Mouse (Mus musculus) forebrain, postnatal 0 days (tissue): ENCODE measurements at regions not wholly inside any gene's neighbourhood (a gene's known extent, or its start where the extent isn't known, plus 50 kb on each side); places are given as distances from the start of the nearest gene placed in this dataset.

Experiments used
- ATAC-seq: fragments of 200-750 bp; cut with Nextera tagmentation; 2 replicates; pipeline ENCODE4 v1.8.0; 2017; ENCODE audit warnings: mild to moderate bottlenecking, moderate library complexity
- DNase-seq: peaks from one replicate; pipeline ENCODE4 v3.0.0-alpha.2; 2015
- H3K27ac ChIP-seq: fragments of 300-500 bp; sonication (generic); 2 replicates; pipeline ENCODE4 v1.5.1; 2014; ENCODE audit warnings: low read depth, mild to moderate bottlenecking, antibody characterized with exemption, low read length, moderate library complexity, mixed read lengths
- H3K27me3 ChIP-seq: fragments of 300-500 bp; sonication (generic); 2 replicates; pipeline ENCODE4 v1.6.1; 2014; ENCODE audit warnings: mild to moderate bottlenecking, low read length, mixed read lengths; ENCODE audit not compliant: insufficient read depth
- H3K36me3 ChIP-seq: fragments of 300-500 bp; sonication (generic); 2 replicates; pipeline ENCODE4 v1.6.1; 2014; ENCODE audit warnings: mild to moderate bottlenecking, moderate library complexity; ENCODE audit not compliant: insufficient read depth
- H3K4me1 ChIP-seq: fragments of 300-500 bp; sonication (generic); 2 replicates; pipeline ENCODE4 v1.6.1; 2014; ENCODE audit warnings: antibody characterized with exemption; ENCODE audit not compliant: insufficient read depth
- H3K4me2 ChIP-seq: fragments of 300-500 bp; sonication (generic); 2 replicates; pipeline ENCODE4 v1.6.1; 2014; ENCODE audit warnings: low read depth, mild to moderate bottlenecking, moderate library complexity
- H3K4me3 ChIP-seq: fragments of 300-500 bp; sonication (generic); 2 replicates; pipeline ENCODE4 v1.5.1; 2014; ENCODE audit warnings: low read depth, low read length, mixed read lengths
- H3K9ac ChIP-seq: fragments of 300-500 bp; sonication (generic); 2 replicates; pipeline ENCODE4 v1.6.1; 2014; ENCODE audit warnings: mild to moderate bottlenecking
- H3K9me3 ChIP-seq: fragments of 300-500 bp; sonication (generic); 2 replicates; pipeline ENCODE4 v1.6.1; 2016; ENCODE audit warnings: low read length
- CTCF ChIP-seq: sonication (generic); IDR thresholded peaks from 2 replicates; pipeline ENCODE4 v1.5.1; 2016; ENCODE audit warnings: antibody characterized with exemption, control low read depth, low read depth
- WGBS: fragments of 180-500 bp; shearing (Covaris S2); extraction: QIAGEN DNeasy Blood & Tissue Kit; methylation state at CpG from one replicate; pipeline ENCODE4 v1.1.7; 2014; 5-methylcytosine and 5-hydroxymethylcytosine counted together
- microRNA-seq, 2 experiments: library from miRNA; unstranded; fragments of <30 nt; microRNA quantifications; one replicate each; pipeline ENCODE4; 2016

GRCm38 (mm10) chr14:111396803-111397202, 278.1 kb upstream of the Slitrk5 start:
- no peak for DNase-seq
- H3K4me1 ChIP-seq, result peaks cover 4% of the 10 kb centered on the region; the same call in 1 of the 2 replicates
- H3K4me2 ChIP-seq, result no peak overlapping the region
- H3K27me3 ChIP-seq, result no peaks in the 10 kb centered on the region
- H3K4me3 ChIP-seq, result no peak overlapping the region
- 54% methylated on average over 1 of the region's 1 CpGs for WGBS
- no peak for ATAC-seq
- TF ChIP-seq CTCF, result no peak
- H3K9me3 ChIP-seq, result no peaks in the 10 kb centered on the region
- no peak overlapping the region for H3K9ac ChIP-seq
- H3K27ac ChIP-seq, result no peak overlapping the region
- no peaks in the 10 kb centered on the region for H3K36me3 ChIP-seq

GRCm38 (mm10) chr14:111400809-111401208, 274.1 kb upstream of the Slitrk5 start:
- WGBS, result 34% methylated on average over 3 of the region's 3 CpGs
- no peak for ATAC-seq

DNA sequence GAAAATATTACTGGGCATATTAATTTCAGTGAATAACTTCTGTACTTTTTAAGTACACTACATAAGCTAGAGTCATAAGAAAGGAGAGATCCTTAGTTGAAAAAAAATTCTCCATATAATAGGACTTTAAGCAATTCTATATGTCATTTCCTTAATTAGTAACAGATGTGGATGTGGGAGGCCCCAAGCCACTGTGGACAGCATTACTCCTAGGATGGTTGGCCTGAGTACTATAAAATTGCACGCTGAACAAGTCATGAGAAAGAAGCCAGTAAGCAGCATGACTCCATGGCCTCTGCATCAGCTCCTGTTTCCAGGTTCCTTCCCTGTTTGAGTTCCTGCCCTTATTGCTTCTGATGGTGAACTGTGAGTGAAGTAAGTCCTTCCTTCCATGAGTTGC, 272.4 kb upstream of the Slitrk5 start:
- no peak overlapping the region for H3K27ac ChIP-seq
- H3K4me1 ChIP-seq, result peaks cover 4% of the 10 kb centered on the region; the same call in 1 of the 2 replicates
- no peaks in the 10 kb centered on the region for H3K36me3 ChIP-seq
- TF ChIP-seq CTCF, result no peak
- ATAC-seq, result no peak
- H3K4me2 ChIP-seq, result no peak overlapping the region
- H3K27me3 ChIP-seq, result no peaks in the 10 kb centered on the region
- DNase-seq, result no peak
- no peak overlapping the region for H3K4me3 ChIP-seq
- no peak overlapping the region for H3K9ac ChIP-seq
- H3K9me3 ChIP-seq, result no peaks in the 10 kb centered on the region
- 74% methylated on average over 1 of the region's 1 CpGs for WGBS

More at GRCm38 (mm10) chr14:111400809-111401208, 274.1 kb upstream of the Slitrk5 start:
- peaks cover 4% of the 10 kb centered on the region; the same call in 1 of the 2 replicates for H3K4me1 ChIP-seq
- no peak overlapping the region for H3K27ac ChIP-seq
- no peak overlapping the region for H3K9ac ChIP-seq
- no peaks in the 10 kb centered on the region for H3K36me3 ChIP-seq
- no peak overlapping the region for H3K4me3 ChIP-seq
- H3K4me2 ChIP-seq, result no peak overlapping the region
- H3K9me3 ChIP-seq, result no peaks in the 10 kb centered on the region
- no peaks in the 10 kb centered on the region for H3K27me3 ChIP-seq
- DNase-seq, result peak; percentile 5
- TF ChIP-seq CTCF, result no peak

- no peak overlapping the region for H3K9ac ChIP-seq
- no peak for TF ChIP-seq CTCF
- no peak overlapping the region for H3K27ac ChIP-seq
- ATAC-seq (no peak), DNase-seq (no peak)
- no peak overlapping the region for H3K4me2 ChIP-seq
- H3K4me3 ChIP-seq, result no peak overlapping the region
- H3K27me3 ChIP-seq, result no peaks in the 10 kb centered on the region
- no peaks in the 10 kb centered on the region for H3K36me3 ChIP-seq
- H3K9me3 ChIP-seq, result no peaks in the 10 kb centered on the region
- H3K4me1 ChIP-seq, result peaks cover 4% of the 10 kb centered on the region; the same call in 1 of the 2 replicates
- WGBS, result 55% methylated on average over 1 of the region's 1 CpGs
These were observed 271.3 kb upstream of the Slitrk5 start for GRCm38 (mm10) chr14:111403555-111403954.

DNA sequence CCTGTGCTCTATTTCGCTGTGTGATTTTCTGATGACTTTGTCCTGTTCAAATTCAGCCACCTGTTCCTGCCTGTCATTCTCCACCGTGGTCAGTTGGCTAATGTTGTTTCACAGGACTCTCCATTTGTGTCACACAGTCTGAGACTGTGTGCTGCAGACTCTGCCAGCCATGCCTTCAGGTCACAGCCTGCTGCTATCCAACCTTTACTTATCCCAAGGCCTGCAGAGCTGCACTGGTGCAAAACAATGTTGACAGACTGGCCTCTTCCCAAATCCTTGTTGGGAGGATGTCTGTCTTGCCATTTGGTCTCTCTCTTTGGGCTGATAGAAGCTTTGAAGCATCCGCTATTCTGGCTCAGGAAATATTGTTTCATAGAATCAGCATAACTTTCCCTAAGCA, 261.4 kb upstream of the Slitrk5 start:
- DNase-seq (no peak), ATAC-seq (no peak)
- Histone ChIP-seq H3K9me3 (no peaks in the 10 kb centered on the region), H3K36me3 (no peaks in the 10 kb centered on the region), H3K27ac (no peak overlapping the region), H3K9ac (no peak overlapping the region), H3K4me2 (no peak overlapping the region), H3K4me1 (no peaks in the 10 kb centered on the region), H3K27me3 (no peaks in the 10 kb centered on the region), H3K4me3 (no peak overlapping the region)
- 87% methylated on average over 3 of the region's 3 CpGs for WGBS
- no peak for TF ChIP-seq CTCF

DNA sequence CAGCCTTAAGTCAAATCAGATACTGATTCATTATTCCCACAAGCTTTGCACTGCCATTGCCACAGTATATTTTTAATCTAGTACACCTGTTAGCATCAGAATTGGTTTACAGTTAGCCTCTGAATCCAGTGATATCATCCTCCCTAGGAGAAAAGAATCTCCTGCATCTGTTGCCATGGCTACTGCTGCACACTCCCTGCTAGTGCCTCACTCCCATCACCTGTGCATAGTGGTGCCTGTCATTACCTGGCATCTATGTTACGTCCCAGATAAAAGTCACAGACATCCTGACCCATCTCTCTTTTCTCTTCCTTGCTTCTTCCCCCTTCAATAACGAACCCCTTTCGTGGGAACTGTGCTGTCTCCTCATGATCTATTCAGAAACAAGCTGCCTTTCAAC, 256.4 kb upstream of the Slitrk5 start:
- WGBS, result 39% methylated on average over 3 of the region's 3 CpGs
- ATAC-seq, result 0 out of 2 replicates have a peak, but pooled peaks have one; percentile 54
- Histone ChIP-seq H3K4me2 (no peak overlapping the region), H3K4me3 (no peak overlapping the region), H3K27ac (no peak overlapping the region), H3K36me3 (no peaks in the 10 kb centered on the region), H3K4me1 (no peaks in the 10 kb centered on the region), H3K9me3 (no peaks in the 10 kb centered on the region), H3K27me3 (no peaks in the 10 kb centered on the region), H3K9ac (no peak overlapping the region)
- peak; percentile 4 for DNase-seq
- TF ChIP-seq CTCF, result no peak

DNA sequence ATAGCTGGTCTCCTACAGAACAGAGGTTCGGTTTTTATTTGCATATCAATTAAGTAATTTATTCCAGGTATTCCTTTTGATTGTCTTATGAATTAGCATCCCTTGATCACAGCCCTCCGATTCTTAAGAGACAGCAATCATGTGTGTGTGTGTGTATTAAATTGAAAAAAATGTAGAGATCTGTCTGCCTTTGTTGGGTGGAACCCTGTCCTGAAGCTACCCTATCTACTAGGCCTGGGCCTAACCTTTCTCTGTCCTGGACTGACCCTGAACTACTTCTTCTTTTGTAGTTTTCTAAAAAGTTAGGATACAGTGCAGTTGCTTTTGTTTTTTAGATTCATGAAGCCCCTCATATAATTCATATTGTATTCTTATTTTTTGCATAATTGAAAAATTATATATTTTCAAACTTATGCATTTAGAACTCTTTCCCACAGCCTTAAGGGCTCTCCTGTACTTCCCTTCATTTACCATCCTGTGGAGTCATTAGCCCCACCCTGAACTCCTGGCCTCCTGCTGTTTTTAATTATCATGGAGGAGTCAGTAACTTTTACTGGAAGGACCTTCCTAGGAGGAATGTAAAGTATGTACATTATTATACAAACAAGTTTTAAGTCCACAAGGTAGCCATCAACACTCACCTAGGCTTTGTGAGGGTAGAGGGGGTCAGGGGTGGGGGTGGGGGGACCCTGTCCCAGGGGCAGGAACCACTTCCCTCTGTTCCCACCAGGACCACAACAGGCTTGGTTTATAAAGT, 245.6 kb upstream of the Slitrk5 start:
- H3K4me1 ChIP-seq, result no peaks in the 10 kb centered on the region
- H3K27ac ChIP-seq, result no peak overlapping the region
- ATAC-seq, result no peak
- H3K36me3 ChIP-seq, result no peaks in the 10 kb centered on the region
- TF ChIP-seq CTCF, result no peak
- no peak overlapping the region for H3K4me3 ChIP-seq
- H3K9me3 ChIP-seq, result no peaks in the 10 kb centered on the region
- H3K27me3 ChIP-seq, result no peaks in the 10 kb centered on the region
- WGBS, result 83% methylated on average over 2 of the region's 2 CpGs
- no peak overlapping the region for H3K4me2 ChIP-seq
- no peak for DNase-seq
- H3K9ac ChIP-seq, result no peak overlapping the region

Small RNAs in the stretch of these regions (microRNA-seq; reads per million reads assigned to microRNA genes)
- 0 reads per million in 2 experiments for gene Gm22802
